Mouse (Mus musculus): ENCODE measurements around the gene Mnd1. TPM values are rescaled to one million over a fixed set of nuclear protein-coding genes. Genes with fewer than 3 reads are reported as not detected.

Gene Mnd1
- 2.9 TPM for polyA plus RNA-seq (2014; fragmentation: Illumina TruSeq; extraction: RNeasy Lipid Tissue Mini Kit (QIAGEN cat#74804); ENCODE audit: low read depth, low replicate concordance)

DNA sequence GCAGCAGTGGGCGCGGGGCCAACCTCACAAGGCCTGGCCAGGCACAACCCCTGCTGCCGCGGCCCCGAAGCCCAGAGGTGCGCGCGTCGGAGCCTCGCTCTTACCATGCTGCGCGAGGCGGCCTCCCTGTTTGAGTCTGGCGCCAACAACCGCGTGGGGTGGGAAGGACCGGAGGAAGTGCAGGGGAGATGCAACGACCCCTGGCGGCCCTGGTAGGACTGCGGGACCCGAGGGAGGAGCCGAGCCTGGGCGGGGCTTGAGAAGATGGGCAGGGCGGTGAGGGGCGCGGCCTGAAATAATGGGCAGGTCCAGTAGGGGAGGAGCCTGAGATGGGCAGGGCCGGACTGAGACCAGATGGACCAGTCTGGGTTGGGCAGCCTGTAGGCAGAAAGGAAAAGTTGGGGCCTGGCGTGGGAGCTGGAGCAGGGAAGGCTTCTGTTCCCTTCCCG is at the start of gene Mnd1:
Mnd1 (minus strand) TSS at position 229 of the 449 bp plus-strand sequence.

DNA sequence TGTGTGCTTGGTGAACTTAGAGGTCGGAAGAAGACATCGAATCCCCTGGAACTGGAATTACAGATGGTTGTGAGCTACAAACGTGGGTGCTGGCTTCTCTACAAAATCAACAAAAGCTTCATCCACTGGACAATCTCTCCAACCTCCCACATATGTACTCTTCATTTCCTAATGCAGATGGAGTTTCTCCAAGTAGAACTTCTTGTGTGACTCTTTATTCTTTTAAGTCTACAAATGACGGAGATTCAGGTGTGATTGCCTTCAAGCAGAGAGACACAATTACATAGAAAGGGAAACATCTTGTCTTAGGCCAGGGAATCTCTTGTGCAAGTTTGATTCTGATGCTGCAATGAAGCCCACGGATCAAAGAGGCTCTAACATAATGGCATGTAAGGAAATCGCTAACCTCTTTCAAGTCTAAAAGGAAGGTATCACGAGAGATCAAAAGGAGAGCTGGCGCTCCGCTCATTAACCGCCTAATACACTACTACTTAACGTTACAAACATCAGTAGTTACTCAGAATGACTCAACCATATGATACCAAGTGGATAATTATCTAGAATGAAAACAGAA is 18.1 kb upstream of the Mnd1 start, which contains the start of gene Gm6525:
Gm6525 (plus strand) TSS at position 524 of the 574 bp plus-strand sequence.

GRCm38 (mm10) chr3:84039646-84040475 is 115.7 kb downstream of the Mnd1 start, which contains the start of gene Tmem131l:
Gene Tmem131l (minus strand): TSS chr3:84040175.

Other genes with a start within 250 kb of the Mnd1 start
- 6.4 TPM for gene Tmem131l, start 115.6 kb downstream of the Mnd1 start, polyA plus RNA-seq (2014; fragmentation: Illumina TruSeq; extraction: RNeasy Lipid Tissue Mini Kit (QIAGEN cat#74804); ENCODE audit: low read depth, low replicate concordance)
- gene Gm6525, start 18.3 kb upstream of the Mnd1 start, polyA plus RNA-seq (2014; fragmentation: Illumina TruSeq; extraction: RNeasy Lipid Tissue Mini Kit (QIAGEN cat#74804); ENCODE audit: low read depth, low replicate concordance) = not detected
- 57.6 TPM for gene Trim2, start 151.1 kb upstream of the Mnd1 start, polyA plus RNA-seq (2014; fragmentation: Illumina TruSeq; extraction: RNeasy Lipid Tissue Mini Kit (QIAGEN cat#74804); ENCODE audit: low read depth, low replicate concordance)